9 mouse cellular contexts compared by ENCODE assay signal in genomic region chr2:128947962-128948588, GRCm38 (mm10). TPM values are rescaled to one million over a fixed set of nuclear protein-coding genes. Genes with fewer than 3 reads are reported as not detected.
DNase-seq lines count a peak whose midpoint lies in the region; ATAC-seq and TF ChIP-seq lines count a peak whose summit lies in the region.
"Had no signal": no experiment of that assay in that cellular context is flagged by ENCODE, and none has a peak within 500 bp of the region (broad histone marks: within the 10 kb centered on the region; RNA-seq: fewer than 3 reads in every experiment).

No protein-coding gene starts in this region.

- H3K4me1 ChIP-seq in heart, postnatal 0 days (ENCODE audit: control insufficient read depth, insufficient read depth) = 0 out of 2 replicates have a peak, but pooled peaks cover 3% of the 10 kb centered on the region
- H3K4me1 ChIP-seq in lung, postnatal 0 days (ENCODE audit: insufficient read depth, low read depth, low read length) = no peaks in the 10 kb centered on the region

- WGBS in heart, postnatal 0 days = 35% methylated on average over 6 of the region's 6 CpGs
- WGBS in lung, postnatal 0 days = 32% methylated on average over 6 of the region's 6 CpGs

- no peaks in the 10 kb centered on the region for H3K9me3 ChIP-seq in heart, postnatal 0 days (replicated peaks; ENCODE audit: control insufficient read depth, low read length)
- no peaks in the 10 kb centered on the region for H3K9me3 ChIP-seq in lung, postnatal 0 days (ENCODE audit: low read length)
- H3K9me3 ChIP-seq: hindbrain, embryonic 15.5 days had no signal

- no peak overlapping the region for H3K4me3 ChIP-seq in heart, postnatal 0 days (ENCODE audit: low read depth, low read length)
- no peak overlapping the region for H3K4me3 ChIP-seq in lung, postnatal 0 days (ENCODE audit: low read depth, low read length)
- H3K4me3 ChIP-seq: hindbrain, embryonic 15.5 days had no signal

- ATAC-seq in heart, postnatal 0 days (ENCODE audit: insufficient read depth, low read depth) = no peak
- ATAC-seq in lung, postnatal 0 days = no peak

- no peak for TF ChIP-seq EP300 in heart, postnatal 0 days (IDR thresholded peaks at IDR 0.05; ENCODE audit: low read depth)
- TF ChIP-seq EP300 in lung, postnatal 0 days (IDR thresholded peaks at IDR 0.05) = no peak

- H3K36me3 ChIP-seq in heart, postnatal 0 days (replicated peaks; ENCODE audit: control insufficient read depth, insufficient read depth, low read length) = no peaks in the 10 kb centered on the region
- no peaks in the 10 kb centered on the region for H3K36me3 ChIP-seq in lung, postnatal 0 days (ENCODE audit: insufficient read depth, low read length)
- H3K36me3 ChIP-seq: hindbrain, embryonic 15.5 days had no signal

- no peaks in the 10 kb centered on the region for H3K27me3 ChIP-seq in heart, postnatal 0 days (ENCODE audit: control insufficient read depth, insufficient read depth, low read length)
- no peaks in the 10 kb centered on the region for H3K27me3 ChIP-seq in lung, postnatal 0 days (replicated peaks; ENCODE audit: insufficient read depth, low read length)
- H3K27me3 ChIP-seq: hindbrain, embryonic 15.5 days had no signal

- no peak overlapping the region for H3K9ac ChIP-seq in heart, postnatal 0 days (replicated peaks; ENCODE audit: low read depth, low read length)
- H3K9ac ChIP-seq in lung, postnatal 0 days (replicated peaks; ENCODE audit: low read depth) = no peak overlapping the region
- H3K9ac ChIP-seq: hindbrain, embryonic 15.5 days had no signal

- H3K4me2 ChIP-seq in heart, postnatal 0 days (ENCODE audit: low read depth, low read length) = no peak overlapping the region
- no peak overlapping the region for H3K4me2 ChIP-seq in lung, postnatal 0 days (replicated peaks; ENCODE audit: low read depth, low read length)
- H3K4me2 ChIP-seq: hindbrain, embryonic 15.5 days had no signal

- intact Hi-C loops in left cerebral cortex, postnatal 25 days (cut with DNase I) = loop anchor here (5.0 to 10.0 kb wide), 6 partner anchors 119 to 527 kb away; partner anchors contain the start of genes Mertk and Ttl

- H3K27ac ChIP-seq in heart, postnatal 0 days (ENCODE audit: low read depth) = no peak overlapping the region
- no peak overlapping the region for H3K27ac ChIP-seq in lung, postnatal 0 days (ENCODE audit: low read length)
- H3K27ac ChIP-seq: hindbrain, embryonic 15.5 days had no signal

- DNase-seq in adrenal gland, adult (ENCODE audit: inconsistent age in 2 of 2, low spot score in 1 of 2) = peak; percentile 27 to 78
- no peak for DNase-seq in adrenal gland, postnatal 25 days
- peak; percentile 24 to 54 for DNase-seq in left cerebral cortex, postnatal 25 days (ENCODE audit: low spot score in 2 of 2)
- no peak for DNase-seq in left cerebral cortex, adult 9 months (ENCODE audit: low spot score in 2 of 2)
- DNase-seq in brain, adult 2 months (ENCODE audit: low read depth, low spot score) = peak; percentile 82
- peak; percentile 71 for DNase-seq in heart, postnatal 0 days (ENCODE audit: low spot score)
- peak; percentile 88 for DNase-seq in lung, postnatal 0 days (ENCODE audit: low spot score)
- no peak for DNase-seq in frontal cortex, postnatal 14 days (ENCODE audit: low spot score in 2 of 2)

- TF ChIP-seq CTCF in heart, postnatal 0 days (IDR thresholded peaks at IDR 0.05; ENCODE audit: low read depth) = peak; percentile 90
- peak; percentile 91 for TF ChIP-seq CTCF in lung, postnatal 0 days (IDR thresholded peaks at IDR 0.05)

RNA-seq across cellular contexts. Expression of gene Zc3h8, which starts 4.2 kb away (rescaled TPM):
- 4.9 and 7.0 TPM in 2 replicates for total RNA-seq in adrenal gland, postnatal 25 days (2021)
- 1 to 10 TPM; 5.9 to 8.0 TPM for total RNA-seq in left cerebral cortex, postnatal 25 days (2021)
- 1.4 TPM in 1 of 2 replicates, not detected in the other for total RNA-seq in heart, postnatal 0 days (2014; rRNA removed; ENCODE audit: low replicate concordance)
- polyA plus RNA-seq in heart, postnatal 0 days (2015; fragmentation: Nextera tagmentation; extraction: Ambion mirVana) = 6.8 and 7.3 TPM in 2 replicates
- polyA plus RNA-seq in lung, postnatal 0 days (2015; fragmentation: Nextera tagmentation; extraction: Ambion mirVana) = 5.6 and 5.8 TPM in 2 replicates

RNA-seq across cellular contexts. Expression of gene Zc3h6, which starts 19.1 kb away (rescaled TPM):
- 6.5 and 9.9 TPM in 2 replicates for total RNA-seq in adrenal gland, postnatal 25 days (2021)
- total RNA-seq in left cerebral cortex, postnatal 25 days (2021) = 10 to 100 TPM; 15.0 to 16.0 TPM
- 1.7 and 1.8 TPM in 2 replicates for total RNA-seq in heart, postnatal 0 days (2014; rRNA removed; ENCODE audit: low replicate concordance)
- 3.0 and 3.2 TPM in 2 replicates for polyA plus RNA-seq in heart, postnatal 0 days (2015; fragmentation: Nextera tagmentation; extraction: Ambion mirVana)
- polyA plus RNA-seq in lung, postnatal 0 days (2015; fragmentation: Nextera tagmentation; extraction: Ambion mirVana) = 2.0 and 3.5 TPM in 2 replicates

RNA-seq across cellular contexts. Expression of gene Gm10762, which starts 19.4 kb away (rescaled TPM):
- 4.8 and 5.9 TPM in 2 replicates for total RNA-seq in adrenal gland, postnatal 25 days (2021)
- total RNA-seq in left cerebral cortex, postnatal 25 days (2021) = 1 to 10 TPM; 4.7 to 5.3 TPM
- total RNA-seq in heart, postnatal 0 days (2014; rRNA removed; ENCODE audit: low replicate concordance) = 7.7 and 31.0 TPM in 2 replicates
- polyA plus RNA-seq in heart, postnatal 0 days (2015; fragmentation: Nextera tagmentation; extraction: Ambion mirVana) = 15.0 and 19.0 TPM in 2 replicates
- polyA plus RNA-seq in lung, postnatal 0 days (2015; fragmentation: Nextera tagmentation; extraction: Ambion mirVana) = 15.6 and 17.3 TPM in 2 replicates

Comparison
In these comparisons a context has a peak if more than half of its experiments do, and no peak if none do; other contexts are left out.
1. DNase-seq: peak in adrenal gland, adult (2 of 2), left cerebral cortex, postnatal 25 days (2 of 2), brain, adult 2 months (single experiment), heart, postnatal 0 days (single experiment) and lung, postnatal 0 days (single experiment); none in adrenal gland, postnatal 25 days (single experiment), left cerebral cortex, adult 9 months (0 of 2) and frontal cortex, postnatal 14 days (0 of 2).